Mouse (Mus musculus) limb, embryonic 14.5 days (tissue): ENCODE results near the gene Sycn. TPM values are rescaled to one million over a fixed set of nuclear protein-coding genes. Genes with fewer than 3 reads are reported as not detected.

Source experiments
- ATAC-seq: fragments of 200-750 bp; cut with Nextera tagmentation; 2 replicates; pipeline ENCODE4 v1.8.0; 2017; ENCODE audit warnings: low read depth, moderate number of reproducible peaks, moderate TSS enrichment; ENCODE audit not compliant: low FRiP score
- DNase-seq: peaks from one replicate; pipeline ENCODE4 v3.0.0-alpha.2; 2015; ENCODE audit warnings: low spot score
- H3K27ac ChIP-seq: fragments of 300-500 bp; sonication (generic); replicated peaks from 2 replicates; pipeline ENCODE4 v1.5.1; 2014; ENCODE audit warnings: low read depth, mild to moderate bottlenecking, low read length, moderate library complexity, mixed read lengths
- H3K27me3 ChIP-seq: fragments of 300-500 bp; sonication (generic); 2 replicates; pipeline ENCODE4 v1.6.1; 2014; ENCODE audit warnings: low read length, mixed read lengths; ENCODE audit not compliant: control insufficient read depth, insufficient read depth
- H3K36me3 ChIP-seq: fragments of 300-500 bp; sonication (generic); 2 replicates; pipeline ENCODE4 v1.6.1; 2014; ENCODE audit warnings: mild to moderate bottlenecking, low read length, moderate library complexity, mixed read lengths; ENCODE audit not compliant: control insufficient read depth, insufficient read depth
- H3K4me1 ChIP-seq: fragments of 300-500 bp; sonication (generic); 2 replicates; pipeline ENCODE4 v1.6.1; 2014; ENCODE audit warnings: antibody characterized with exemption, low read length, mixed read lengths; ENCODE audit not compliant: control insufficient read depth, insufficient read depth
- H3K4me2 ChIP-seq: fragments of 300-500 bp; sonication (generic); replicated peaks from 2 replicates; pipeline ENCODE4 v1.6.1; 2014; ENCODE audit warnings: low read depth, mild to moderate bottlenecking, low read length, moderate library complexity; ENCODE audit not compliant: severe bottlenecking
- H3K4me3 ChIP-seq: fragments of 300-500 bp; sonication (generic); replicated peaks from 2 replicates; pipeline ENCODE4 v1.5.1; 2014; ENCODE audit warnings: low read length
- H3K9ac ChIP-seq: fragments of 300-500 bp; sonication (generic); 2 replicates; pipeline ENCODE4 v1.6.1; 2014; ENCODE audit warnings: mild to moderate bottlenecking, low read depth, low read length, moderate library complexity; ENCODE audit not compliant: severe bottlenecking
- H3K9me3 ChIP-seq: fragments of 300-500 bp; sonication (generic); 2 replicates; pipeline ENCODE4 v1.6.1; 2016; ENCODE audit warnings: low read length; ENCODE audit not compliant: control insufficient read depth
- POLR2A ChIP-seq: fragments of 200-500 bp; IDR thresholded peaks from 2 replicates; pipeline ENCODE4 v1.8.0; 2012; ENCODE audit warnings: inconsistent platforms, mild to moderate bottlenecking, moderate library complexity, borderline replicate concordance; ENCODE audit not compliant: insufficient read depth, insufficient read length; ENCODE audit errors: extremely low read depth
- WGBS: fragments of 180-500 bp; shearing (Covaris S2); extraction: QIAGEN DNeasy Blood & Tissue Kit; methylation state at CpG from one replicate; pipeline ENCODE4 v1.1.7; 2014; 5-methylcytosine and 5-hydroxymethylcytosine counted together
- polyA plus RNA-seq, 2 experiments: library from polyadenylated mRNA; depleted of rRNA in 1 of 2; stranded (reverse) in 1 of 2; unstranded in 1 of 2; fragments of >200 nt; fragmentation: Nextera tagmentation in 1 of 2; extraction: Ambion mirVana in 1 of 2; gene quantifications; 2 replicates each; pipeline versions ENCODE4 v1.2.1 to v1.2.3; 2012 to 2014

Sycn gene
- polyA plus RNA-seq, 2 experiments, result 0.14 TPM; not detected in 1

GRCm38 (mm10) chr7:28567539-28567938 lies 26.9 kb downstream of the Sycn start:
- Histone ChIP-seq H3K4me3 (no peak overlapping the region), H3K9me3 (no peaks in the 10 kb centered on the region), H3K4me2 (no peak overlapping the region), H3K9ac (no peak overlapping the region), H3K27me3 (no peaks in the 10 kb centered on the region), H3K36me3 (peaks cover 64% of the 10 kb centered on the region), H3K4me1 (peaks cover 15% of the 10 kb centered on the region), H3K27ac (no peak overlapping the region)
- TF ChIP-seq POLR2A, result no peak
- 79% methylated on average over 4 of the region's 4 CpGs for WGBS
- no peak for ATAC-seq
- no peak for DNase-seq

- no peak for TF ChIP-seq POLR2A
- ATAC-seq (no peak), DNase-seq (peak; percentile 54)
- Histone ChIP-seq H3K4me2 (no peak overlapping the region), H3K9ac (no peak overlapping the region), H3K4me3 (no peak overlapping the region), H3K27ac (no peak overlapping the region), H3K36me3 (peaks cover 57% of the 10 kb centered on the region), H3K27me3 (no peaks in the 10 kb centered on the region), H3K9me3 (no peaks in the 10 kb centered on the region), H3K4me1 (peaks cover 15% of the 10 kb centered on the region)
These were observed 27.6 kb downstream of the Sycn start for GRCm38 (mm10) chr7:28568253-28568652.

- 0 out of 2 replicates have a peak overlapping the region, but pooled peaks have one; percentile 26 for H3K27ac ChIP-seq
- WGBS, result 51% methylated on average over 12 of the region's 12 CpGs
- DNase-seq, result no peak
These were observed 29.8 kb downstream of the Sycn start for GRCm38 (mm10) chr7:28570291-28570981.

GRCm38 (mm10) chr7:28570982-28571682 lies 30.4 kb downstream of the Sycn start:
- ATAC-seq, result no peak
- H3K4me2 ChIP-seq, result no peak overlapping the region
- 0 out of 2 replicates have a peak overlapping the region, but pooled peaks have one; percentile 26 for H3K27ac ChIP-seq
- H3K9me3 ChIP-seq, result no peaks in the 10 kb centered on the region
- H3K4me1 ChIP-seq, result peaks cover 16% of the 10 kb centered on the region
- H3K27me3 ChIP-seq, result no peaks in the 10 kb centered on the region
- no peak overlapping the region for H3K4me3 ChIP-seq
- 28% methylated on average over 5 of the region's 5 CpGs for WGBS
- H3K36me3 ChIP-seq, result peaks cover 30% of the 10 kb centered on the region
- no peak for TF ChIP-seq POLR2A
- DNase-seq, result peak; percentile 66
- no peak overlapping the region for H3K9ac ChIP-seq

More at GRCm38 (mm10) chr7:28570291-28570981, 29.8 kb downstream of the Sycn start:
- H3K4me3 ChIP-seq, result no peak overlapping the region
- ATAC-seq, result no peak
- H3K36me3 ChIP-seq, result peaks cover 36% of the 10 kb centered on the region
- H3K9me3 ChIP-seq, result no peaks in the 10 kb centered on the region
- H3K4me1 ChIP-seq, result peaks cover 15% of the 10 kb centered on the region
- no peaks in the 10 kb centered on the region for H3K27me3 ChIP-seq
- TF ChIP-seq POLR2A, result no peak
- H3K4me2 ChIP-seq, result no peak overlapping the region
- no peak overlapping the region for H3K9ac ChIP-seq

- H3K9me3 ChIP-seq, result no peaks in the 10 kb centered on the region
- H3K4me1 ChIP-seq, result peaks cover 30% of the 10 kb centered on the region
- ATAC-seq (no peak), DNase-seq (no peak)
- no peaks in the 10 kb centered on the region for H3K27me3 ChIP-seq
- H3K36me3 ChIP-seq, result peaks cover 14% of the 10 kb centered on the region
- no peak overlapping the region for H3K9ac ChIP-seq
- H3K4me2 ChIP-seq, result no peak overlapping the region
- H3K4me3 ChIP-seq, result no peak overlapping the region
- no peak overlapping the region for H3K27ac ChIP-seq
- TF ChIP-seq POLR2A, result no peak
- WGBS, result 81% methylated on average over 5 of the region's 5 CpGs
These were observed 32.0 kb downstream of the Sycn start for GRCm38 (mm10) chr7:28572689-28573088.
